Mouse (Mus musculus): ENCODE data around the gene Trarg1. TPM values are rescaled to one million over a fixed set of nuclear protein-coding genes. Genes with fewer than 3 reads are reported as not detected.

The Trarg1 gene
- 2.1 TPM for polyA plus RNA-seq (2014; fragmentation: Illumina TruSeq; extraction: RNeasy Lipid Tissue Mini Kit (QIAGEN cat#74804); ENCODE audit: low read depth, low replicate concordance)

DNA sequence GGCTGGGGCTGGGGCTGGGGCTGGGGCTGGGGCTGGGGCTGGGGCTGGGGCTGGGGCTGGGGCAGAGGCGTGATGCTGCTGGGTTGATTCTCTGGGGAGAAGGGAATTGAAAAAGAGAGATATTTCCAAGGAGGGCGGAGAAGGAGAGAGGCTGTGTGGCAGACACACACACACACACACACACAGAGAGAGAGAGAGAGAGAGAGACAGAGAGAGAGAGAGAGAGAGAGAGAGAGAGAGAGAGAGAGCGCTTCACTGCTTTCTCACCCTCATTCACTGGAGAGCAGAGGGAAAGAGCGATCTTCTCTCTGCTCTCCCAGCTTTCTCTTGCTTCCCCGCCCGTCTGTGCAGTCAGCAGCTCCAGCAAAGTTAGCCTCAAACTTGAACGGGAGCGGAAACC lies at the start of gene Trarg1:
Trarg1 (plus strand) TSS at position 301 of the 400 bp plus-strand sequence.

DNA sequence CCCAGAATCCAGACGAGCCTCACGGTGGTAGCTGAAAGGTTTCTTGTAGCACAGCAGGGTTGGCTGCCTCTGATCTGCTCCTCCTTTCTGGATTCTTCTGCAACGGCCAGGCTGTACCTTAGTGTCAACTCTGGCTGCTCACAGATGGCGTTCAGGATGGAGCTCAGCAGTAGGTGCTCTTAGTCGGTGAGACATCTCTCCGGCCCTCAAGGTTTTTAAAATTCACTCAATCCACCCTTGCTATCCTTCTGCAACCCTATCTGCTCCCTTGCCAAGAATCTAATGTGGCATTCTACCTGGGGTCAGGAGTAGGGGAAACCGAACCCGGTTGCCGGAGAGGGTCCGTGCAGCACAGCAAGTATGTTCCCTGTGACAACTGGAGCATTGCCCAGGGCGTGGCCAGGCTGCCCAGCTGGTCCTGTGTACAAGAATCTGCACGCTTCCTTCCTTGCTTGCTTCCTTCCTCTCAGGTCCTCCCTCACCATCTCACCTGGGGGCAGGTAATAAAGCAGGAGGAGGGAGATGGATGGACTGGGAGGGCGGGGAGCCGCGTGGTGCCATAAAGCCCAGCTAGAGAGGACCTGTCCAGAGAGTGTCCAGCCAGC lies 7.6 kb upstream of the Trarg1 start, which contains the start of gene Bhlha9:
Bhlha9 (plus strand) TSS at position 600 of the 605 bp plus-strand sequence.

Other genes with a start within 250 kb of the Trarg1 start
- 20.3 TPM for gene Abr, start 57.5 kb upstream of the Trarg1 start, polyA plus RNA-seq (2014; fragmentation: Illumina TruSeq; extraction: RNeasy Lipid Tissue Mini Kit (QIAGEN cat#74804); ENCODE audit: low read depth, low replicate concordance)
- not detected for gene Bhlha9, start 7.3 kb upstream of the Trarg1 start, polyA plus RNA-seq (2014; fragmentation: Illumina TruSeq; extraction: RNeasy Lipid Tissue Mini Kit (QIAGEN cat#74804); ENCODE audit: low read depth, low replicate concordance)
- 61.1 TPM for gene Gosr1, start 83.8 kb downstream of the Trarg1 start, polyA plus RNA-seq (2014; fragmentation: Illumina TruSeq; extraction: RNeasy Lipid Tissue Mini Kit (QIAGEN cat#74804); ENCODE audit: low read depth, low replicate concordance)
- gene Cpd, start 167.2 kb downstream of the Trarg1 start, polyA plus RNA-seq (2014; fragmentation: Illumina TruSeq; extraction: RNeasy Lipid Tissue Mini Kit (QIAGEN cat#74804); ENCODE audit: low read depth, low replicate concordance): 91.2 TPM
- 3.6 TPM for gene Tmigd1, start 222.4 kb downstream of the Trarg1 start, polyA plus RNA-seq (2014; fragmentation: Illumina TruSeq; extraction: RNeasy Lipid Tissue Mini Kit (QIAGEN cat#74804); ENCODE audit: low read depth, low replicate concordance)
- gene Blmh, start 245.0 kb downstream of the Trarg1 start, polyA plus RNA-seq (2014; fragmentation: Illumina TruSeq; extraction: RNeasy Lipid Tissue Mini Kit (QIAGEN cat#74804); ENCODE audit: low read depth, low replicate concordance): 177 TPM